Mouse (Mus musculus) lung, postnatal 14 days (tissue): Measurements from ENCODE around the gene Gipc3.
A peak's percentile ranks its signal among the peaks of the same experiment; 100 is the strongest.

ENCODE experiments used
- DNase-seq: peaks from one replicate; pipeline ENCODE4 v3.0.0; 2021

Gene Gipc3

GRCm38 (mm10) chr10:81366477-81367206, 23.6 kb upstream of the Gipc3 start:
- no peak for DNase-seq

DNA sequence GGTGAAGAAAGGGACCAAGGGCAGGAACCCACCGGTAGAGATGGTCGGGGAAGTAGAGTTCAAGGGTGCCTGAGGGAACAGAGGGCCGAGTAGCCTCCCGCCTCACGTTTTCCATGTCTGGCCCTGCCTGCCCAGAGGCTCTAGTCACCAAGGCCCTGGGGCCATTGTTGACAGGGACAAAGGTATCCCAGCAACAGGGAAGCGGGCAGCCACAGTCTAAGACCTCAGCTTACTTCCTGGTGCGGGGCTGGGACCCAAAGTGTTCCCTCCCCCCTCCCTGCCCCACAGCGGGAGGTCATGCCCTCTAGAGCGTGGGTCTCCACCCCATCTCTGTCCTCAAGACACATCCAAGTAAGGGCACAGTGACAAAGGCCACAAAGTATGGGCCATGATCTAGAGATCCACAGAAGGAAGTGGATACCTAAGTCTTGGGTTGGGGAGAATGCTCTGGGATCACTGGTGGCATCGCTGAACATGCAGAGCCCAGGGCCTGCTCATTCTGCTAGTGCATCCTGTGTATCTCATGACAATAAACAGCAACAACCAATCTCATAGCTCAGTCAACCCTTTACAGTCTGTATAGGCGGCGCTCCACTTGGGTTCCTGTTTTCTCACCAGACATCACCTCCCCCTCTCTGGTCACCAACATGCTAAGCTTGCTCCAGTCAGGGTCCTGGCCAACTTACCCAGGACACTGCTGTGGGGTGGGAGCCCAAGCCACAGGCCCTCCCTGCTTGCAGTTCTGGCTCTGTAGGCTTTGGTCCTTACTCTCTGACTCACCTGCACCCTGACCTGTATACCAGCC, 22.8 kb upstream of the Gipc3 start, which contains the start of gene 4930404N11Rik:
TSS of gene 4930404N11Rik (minus strand) at position 145 of the 805 bp plus-strand sequence.
- DNase-seq = no peak

DNA sequence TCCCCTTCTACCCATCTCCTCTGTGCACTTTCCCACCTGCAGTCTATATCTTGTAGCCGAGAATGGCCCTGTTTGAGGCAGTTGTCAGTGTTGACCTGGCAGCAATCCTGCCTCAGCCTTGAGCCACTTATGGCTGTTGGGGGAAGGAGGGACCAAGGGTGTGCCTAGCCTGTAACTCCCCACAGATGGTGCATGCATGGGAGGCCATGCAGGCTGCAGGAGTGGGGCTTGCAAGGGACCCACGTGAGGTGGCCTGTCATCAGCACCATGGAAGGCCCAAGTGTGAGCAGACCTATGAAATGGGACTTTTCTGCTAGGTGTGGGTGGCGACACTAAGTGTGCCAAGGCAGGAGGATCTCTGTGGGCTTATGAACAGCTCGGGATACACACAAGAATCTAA, 22.0 kb upstream of the Gipc3 start:
- DNase-seq = no peak

GRCm38 (mm10) chr10:81364666-81365065, 21.6 kb upstream of the Gipc3 start:
- no peak for DNase-seq

DNA sequence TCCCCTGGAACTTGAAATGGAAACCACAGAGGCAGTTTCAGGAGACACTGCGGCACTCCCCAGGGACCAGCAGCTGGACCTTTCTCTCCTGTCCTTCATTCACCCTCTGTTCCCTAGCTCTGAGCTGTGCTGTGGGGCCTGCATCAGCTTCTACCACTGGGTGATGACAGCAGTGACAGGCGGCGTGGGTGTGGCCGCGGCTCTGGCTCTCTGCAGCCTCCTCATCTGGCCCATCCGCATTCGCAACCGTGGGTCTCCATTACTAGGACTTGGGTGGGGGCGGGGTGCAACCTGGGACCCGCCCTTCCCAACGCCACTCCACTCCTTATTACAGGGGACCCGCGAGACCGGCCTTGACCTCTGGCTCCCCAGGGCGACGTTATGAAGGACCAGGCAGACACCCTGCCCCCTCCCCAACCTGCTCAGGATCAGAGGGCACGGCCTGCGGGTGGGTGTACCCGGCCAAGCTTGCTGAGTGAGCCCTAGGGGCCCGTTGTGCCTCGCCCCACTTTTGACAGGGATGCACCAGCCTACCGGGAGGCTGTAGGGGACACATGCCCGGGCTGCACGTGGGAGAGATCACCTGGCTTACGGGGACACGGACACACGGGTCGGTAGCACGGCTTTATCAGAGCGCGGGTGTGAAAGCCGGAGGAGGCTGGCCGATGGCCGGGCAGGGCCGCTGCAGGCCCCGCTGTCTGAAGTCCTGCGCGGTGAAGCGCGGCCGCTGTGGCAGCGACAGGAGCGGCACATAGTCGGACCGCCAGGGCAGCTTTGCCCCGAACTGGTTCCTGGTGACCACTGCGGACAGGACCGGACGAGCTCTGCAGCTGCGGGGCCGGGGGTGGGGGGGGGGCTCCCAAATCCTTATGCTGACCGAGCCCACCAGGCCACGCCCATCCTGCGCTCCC, 20.6 kb upstream of the Gipc3 start:
- no peak for DNase-seq

DNA sequence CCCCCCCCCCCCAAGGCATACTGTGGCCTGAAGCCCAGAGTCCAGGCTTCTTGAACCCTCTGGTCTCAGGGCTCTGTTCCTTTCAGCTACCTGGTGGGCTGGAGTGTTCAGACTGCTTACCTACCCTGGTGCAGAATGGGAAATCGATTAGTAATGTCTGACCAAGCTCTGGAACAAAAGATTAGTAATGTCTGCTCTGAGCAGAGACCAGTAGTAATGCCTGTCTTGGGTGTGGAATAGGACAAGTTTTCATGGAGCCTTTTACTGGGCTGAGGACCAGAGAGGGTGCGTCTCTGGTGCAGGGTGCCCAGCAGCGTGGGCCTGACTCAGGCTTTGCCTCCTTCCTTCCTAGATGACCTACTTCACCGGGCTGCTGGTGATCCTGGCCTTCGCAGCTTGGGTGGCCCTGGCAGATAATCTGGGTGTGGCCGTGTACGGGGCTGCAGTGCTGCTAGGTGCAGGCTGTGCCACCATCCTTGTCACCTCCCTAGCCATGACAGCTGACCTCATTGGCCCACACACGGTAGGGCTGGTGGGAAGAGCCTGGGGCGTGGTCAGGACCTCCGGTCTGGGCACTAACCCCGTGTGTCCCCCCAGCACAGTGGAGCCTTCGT, 19.4 kb upstream of the Gipc3 start:
- no peak for DNase-seq

DNA sequence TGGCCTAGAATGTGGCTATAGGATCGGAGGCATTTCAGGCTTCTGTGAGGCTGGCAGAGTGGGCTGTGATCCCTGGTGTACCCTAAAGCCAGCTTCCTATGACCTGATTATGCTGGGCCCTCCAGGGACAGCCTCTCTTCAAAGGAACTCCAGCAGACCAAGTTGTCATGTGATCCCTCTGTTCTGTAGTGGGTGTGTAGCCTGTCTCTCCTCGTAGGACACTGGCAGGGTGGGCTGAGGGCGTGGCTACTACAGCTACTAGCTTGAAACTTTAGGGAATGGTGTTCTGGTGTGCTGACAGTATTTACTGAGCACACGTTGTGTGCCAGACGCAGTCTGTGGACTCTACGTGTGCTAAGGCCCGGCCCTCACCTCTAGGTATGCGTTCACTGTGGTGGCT, 17.7 kb upstream of the Gipc3 start:
- no peak for DNase-seq

- DNase-seq = no peak
Measured at GRCm38 (mm10) chr10:81358841-81359240, 15.8 kb upstream of the Gipc3 start.

DNA sequence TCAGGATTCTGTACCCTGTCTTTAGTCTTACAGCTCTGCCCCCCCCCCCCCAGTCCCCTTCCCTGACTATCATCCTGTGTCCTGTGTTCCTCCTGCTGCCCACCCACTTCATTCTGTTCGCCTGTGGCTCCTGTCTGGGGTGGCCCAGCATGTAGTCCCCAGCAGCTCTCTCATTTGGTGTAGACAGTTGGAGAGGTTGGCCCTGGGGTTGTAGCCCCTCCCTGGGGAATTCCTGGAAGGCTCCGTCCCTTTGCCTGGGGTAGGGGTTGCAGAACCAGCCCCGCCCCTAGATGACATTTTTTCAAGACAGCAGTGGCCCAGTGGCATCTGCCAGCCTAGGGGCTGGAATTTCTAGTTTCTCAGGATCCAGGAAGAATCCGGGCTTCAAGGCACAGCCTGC, 15.1 kb upstream of the Gipc3 start:
- DNase-seq = no peak

DNA sequence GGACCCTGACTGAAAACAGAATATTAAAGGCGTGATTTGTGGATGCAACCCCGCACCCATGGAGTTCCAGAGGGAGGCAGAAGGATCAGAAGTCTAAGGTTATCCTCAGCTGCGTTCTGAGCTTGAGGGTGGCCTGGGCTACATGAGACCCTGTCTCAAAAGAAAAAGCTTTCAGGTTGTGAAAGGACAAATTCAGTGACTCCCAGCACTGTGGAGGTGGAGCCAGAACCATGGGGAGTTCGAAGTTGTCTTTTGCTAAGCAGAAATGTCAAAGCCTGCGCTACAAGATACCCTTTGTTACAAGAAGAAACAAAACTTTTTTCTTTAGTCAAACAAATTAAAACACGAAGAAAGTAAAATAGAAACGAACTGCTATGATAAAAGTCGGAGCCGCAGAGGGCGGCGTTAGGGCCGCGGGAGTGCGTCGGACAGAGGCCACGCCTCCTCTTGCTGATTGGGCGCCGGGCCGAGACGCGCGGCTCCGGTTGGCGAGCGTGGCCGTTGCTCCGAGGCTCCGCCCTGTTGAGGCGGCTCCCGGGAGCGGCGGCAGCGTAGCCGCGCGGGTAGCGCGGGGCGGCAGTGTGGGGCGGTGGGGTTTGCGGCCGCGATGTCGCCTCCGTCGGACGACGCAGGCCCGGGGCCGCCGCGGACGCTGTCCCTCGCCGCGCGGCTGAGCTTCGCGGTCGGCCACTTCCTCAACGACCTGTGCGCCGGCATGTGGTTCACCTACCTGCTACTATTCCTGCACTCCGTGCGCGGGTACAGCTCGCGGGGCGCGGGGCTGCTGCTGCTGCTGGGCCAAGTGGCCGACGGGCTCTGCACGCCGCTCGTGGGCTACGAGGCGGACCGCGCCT, 14.2 kb upstream of the Gipc3 start, which contains the start of gene Mfsd12:
TSS of gene Mfsd12 (plus strand) at position 501 of the 854 bp plus-strand sequence.
- peak; percentile 93 for DNase-seq

DNA sequence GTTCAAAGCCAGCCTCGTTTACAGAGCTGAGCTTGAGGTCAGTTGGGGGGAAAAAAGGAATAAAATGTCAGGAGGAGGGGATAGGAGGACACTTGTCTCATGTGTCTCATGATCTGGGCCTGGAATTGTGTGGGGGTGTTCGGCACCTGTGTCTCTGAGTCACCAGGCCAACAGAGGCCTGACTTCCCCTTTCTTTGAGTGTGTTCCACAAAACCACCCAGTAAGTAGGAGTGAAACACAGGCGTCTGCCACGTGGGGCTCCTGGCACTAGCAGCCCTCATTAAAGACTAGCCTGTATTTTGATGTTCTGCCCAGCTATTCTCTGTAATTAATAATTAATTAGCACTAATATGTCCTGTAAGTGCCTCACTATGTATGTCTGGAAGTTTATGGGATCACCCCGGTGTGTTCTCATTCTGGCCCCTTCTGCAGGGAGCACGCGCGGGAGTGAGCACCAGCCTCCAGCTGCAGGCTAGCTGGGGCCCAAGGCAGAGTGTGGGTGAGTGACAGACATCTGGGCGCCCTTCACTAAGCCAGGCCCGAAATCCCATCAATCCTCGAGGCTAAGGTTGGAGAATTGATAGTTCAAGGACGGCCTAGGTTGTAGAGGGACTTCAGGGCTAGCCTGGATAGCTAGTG, 13.4 kb upstream of the Gipc3 start:
- no peak for DNase-seq

DNA sequence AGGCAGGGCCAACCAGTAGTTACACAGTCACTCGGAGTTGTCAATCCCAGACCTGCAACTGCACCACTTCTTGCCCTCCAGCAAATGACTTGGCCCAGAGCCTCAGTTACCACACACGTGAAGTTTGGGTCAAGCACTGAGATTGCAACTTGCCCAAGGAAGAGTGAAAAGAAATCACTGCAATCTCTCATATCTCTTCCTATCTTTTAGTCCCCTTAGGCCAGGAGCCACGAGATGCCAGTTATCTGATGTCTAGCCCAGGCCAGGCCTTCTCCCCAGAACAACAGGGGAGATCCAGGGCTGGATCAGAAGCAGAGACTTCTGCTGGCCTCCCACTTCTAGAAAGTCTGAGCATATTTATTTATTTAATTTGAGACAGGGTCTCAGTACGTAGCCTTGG, 12.5 kb upstream of the Gipc3 start:
- no peak for DNase-seq

DNA sequence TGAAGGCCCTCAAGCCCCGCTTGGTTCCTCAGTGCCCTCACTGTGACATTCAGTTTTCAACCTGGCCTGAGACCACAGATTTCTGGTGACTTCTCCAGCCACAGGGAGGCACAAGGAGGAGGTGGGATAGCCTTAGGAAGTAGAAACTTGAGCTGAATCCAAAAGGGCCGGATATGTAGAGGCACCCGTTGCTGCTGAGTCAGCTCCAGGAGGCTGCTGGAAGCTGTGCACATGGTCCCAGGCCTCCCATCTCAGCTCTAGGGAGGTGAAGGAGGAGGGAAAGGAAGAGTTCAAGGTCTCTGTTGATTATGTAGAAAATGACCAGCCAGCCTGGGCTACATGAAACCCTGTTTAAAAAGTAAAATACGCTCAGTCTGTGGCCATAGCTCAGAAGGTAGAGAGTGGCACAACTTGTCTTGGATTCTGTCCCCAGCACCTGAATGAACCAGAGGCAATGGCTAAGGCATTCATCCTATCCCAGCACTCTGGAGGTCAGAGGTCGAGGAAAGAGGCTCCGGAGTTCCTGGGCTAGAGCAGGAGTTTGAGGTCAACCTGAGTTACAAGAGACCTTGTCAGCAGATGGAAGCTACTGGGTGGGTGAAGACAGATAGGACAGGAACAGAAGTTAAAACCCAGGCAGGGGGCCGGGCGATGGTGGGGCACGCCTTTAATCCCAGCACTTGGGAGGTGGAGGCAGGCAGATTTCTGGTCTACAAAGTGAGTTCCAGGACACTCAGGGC, 11.8 kb upstream of the Gipc3 start:
- DNase-seq = no peak

DNA sequence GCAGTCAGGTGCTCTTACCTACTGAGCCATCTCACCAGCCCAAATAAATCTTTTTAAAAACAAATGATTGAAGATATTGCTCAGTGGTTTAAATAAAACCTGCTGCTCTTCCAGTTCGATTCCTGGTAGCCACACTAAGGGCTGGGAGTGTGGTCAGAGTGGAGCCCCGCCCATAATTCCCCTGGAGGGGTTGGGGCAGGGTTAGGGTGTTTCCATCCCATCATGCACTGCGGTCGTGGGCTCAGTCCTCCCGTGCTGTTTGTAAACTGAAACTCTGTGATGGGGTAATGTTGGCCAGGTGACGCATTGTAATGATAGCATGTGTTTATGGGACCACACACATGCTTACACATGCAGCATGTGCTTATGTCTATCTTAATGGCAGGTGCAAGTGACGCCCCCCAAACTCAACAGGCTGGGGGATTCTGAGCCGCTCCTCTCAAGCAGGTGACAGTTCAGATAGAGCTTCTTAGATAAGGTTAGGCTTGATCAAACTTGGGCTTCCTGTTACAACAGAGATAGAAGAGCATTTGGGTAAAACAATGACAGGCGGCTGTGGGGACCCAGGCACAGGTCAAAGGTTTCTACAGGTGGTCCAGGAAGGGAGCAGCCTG, 8.7 kb upstream of the Gipc3 start:
- DNase-seq = no peak

GRCm38 (mm10) chr10:81350351-81351063, 7.4 kb upstream of the Gipc3 start, which contains the start of gene Hmg20b:
Gene Hmg20b (minus strand): TSS chr10:81350480.
- peak; percentile 99 for DNase-seq

GRCm38 (mm10) chr10:81349961-81350350, 6.9 kb upstream of the Gipc3 start:
- no peak for DNase-seq

DNA sequence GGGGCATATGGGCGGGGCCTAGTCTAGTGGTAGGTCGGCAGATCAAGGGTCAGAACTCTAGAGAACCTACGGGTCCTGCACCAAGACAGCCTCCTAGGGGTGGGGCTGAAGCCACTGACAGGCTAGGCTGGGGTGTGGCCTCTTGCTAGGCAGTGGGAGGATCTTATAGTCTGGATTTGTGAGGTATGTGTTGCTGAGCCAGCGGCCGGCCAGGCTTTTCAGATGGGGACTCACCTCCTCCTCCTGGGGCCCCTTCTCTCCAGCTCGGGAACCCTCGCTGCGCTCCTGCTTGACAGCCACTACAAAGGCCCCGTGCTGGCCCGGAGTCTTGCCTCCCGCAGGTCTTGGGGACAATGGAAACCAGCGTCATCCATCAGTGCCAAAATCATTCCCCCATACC, 6.1 kb upstream of the Gipc3 start:
- no peak for DNase-seq

- peak; percentile 71 for DNase-seq
Measured at GRCm38 (mm10) chr10:81346453-81347067, 3.5 kb upstream of the Gipc3 start.

GRCm38 (mm10) chr10:81345162-81345534, 2.1 kb upstream of the Gipc3 start:
- no peak for DNase-seq
